Mouse (Mus musculus) C2C12 (cell line): ENCODE results near the gene Pramel1.

Experiments used
- CTCF ChIP-seq: IDR thresholded peaks from one replicate; pipeline ENCODE4 v1.5.1; 2011; ENCODE audit not compliant: control insufficient read depth, insufficient read depth, insufficient read length
- USF1 ChIP-seq: IDR thresholded peaks from one replicate; pipeline ENCODE4 v1.6.1; 2011; ENCODE audit warnings: low read depth, mild to moderate bottlenecking, control low read depth, moderate library complexity

DNA sequence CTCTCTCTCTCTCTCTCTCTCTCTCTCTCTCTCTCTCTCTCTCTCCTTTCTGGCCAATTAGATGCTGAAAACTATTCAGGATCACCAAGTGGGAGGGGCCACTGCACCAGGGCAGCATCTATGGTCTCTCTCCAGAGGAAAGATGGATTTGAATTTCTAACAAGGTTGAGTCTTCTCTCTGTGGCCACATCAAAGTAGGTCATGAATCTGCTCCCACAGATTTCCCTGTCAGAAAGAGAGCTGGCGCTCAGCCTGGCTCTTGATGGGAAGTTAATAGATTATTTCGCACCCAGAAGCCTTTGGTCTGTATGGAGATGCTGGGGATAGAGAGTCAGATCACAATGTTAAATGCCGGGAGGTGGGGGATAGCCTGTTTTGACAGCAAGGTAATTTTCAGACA is 12.1 kb upstream of the Pramel1 start:
- TF ChIP-seq USF1 = no peak
- TF ChIP-seq CTCF = no peak
